Comparison of ENCODE assay signal across 19 mouse cellular contexts in genomic region chr13:57636196-57637015, GRCm38 (mm10).
A peak's percentile ranks its signal among the peaks of the same experiment; 100 is the strongest.
DNase-seq lines count a peak whose midpoint lies in the region; ATAC-seq lines count a peak whose summit lies in the region.
"Had no signal": no experiment of that assay in that cellular context is flagged by ENCODE, and none has a peak within 500 bp of the region (broad histone marks: within the 10 kb centered on the region; RNA-seq: fewer than 3 reads in every experiment).

No protein-coding gene starts in this region.

- ATAC-seq in neural tube, embryonic 13.5 days (ENCODE audit: low read depth), result peak; percentile 69
- ATAC-seq in neural tube, embryonic 14.5 days (ENCODE audit: low read depth), result peak; percentile 60; the same call in 1 of the 2 replicates

- H3K27me3 ChIP-seq in neural tube, embryonic 13.5 days, result no peaks in the 10 kb centered on the region
- H3K27me3 ChIP-seq in neural tube, embryonic 14.5 days (ENCODE audit: control insufficient read depth, insufficient read depth, low read length), result no peaks in the 10 kb centered on the region
- H3K27me3 ChIP-seq: embryonic facial prominence, embryonic 15.5 days; heart, embryonic 15.5 days had no signal

- peak; percentile 64 for DNase-seq in cerebellum, adult 9-10 months
- no peak for DNase-seq in cerebellum, postnatal 4 days (ENCODE audit: low spot score in 2 of 2)
- DNase-seq in heart, adult 11 months, result peak; percentile 61
- DNase-seq in heart, postnatal 25 days (ENCODE audit: low spot score), result no peak
- DNase-seq in neural tube, embryonic 10.5 days (ENCODE audit: extremely low spot score, low spot score), result no peak
- no peak for DNase-seq in ovary, postnatal 14 days (ENCODE audit: low spot score)
- DNase-seq: adrenal gland, postnatal 25 days; gastrocnemius, adult 2 months; heart, adult 2 months; kidney, adult 2 months; kidney, postnatal 25 days; liver; lung, adult 18-20 months; right cerebral cortex, postnatal 4 days; thymus, postnatal 25 days had no signal

- H3K9ac ChIP-seq in neural tube, embryonic 13.5 days, result no peak overlapping the region
- no peak overlapping the region for H3K9ac ChIP-seq in neural tube, embryonic 14.5 days (replicated peaks; ENCODE audit: low read depth, low read length)
- H3K9ac ChIP-seq: embryonic facial prominence, embryonic 15.5 days; heart, embryonic 15.5 days had no signal

- peaks cover 34% of the 10 kb centered on the region for H3K4me1 ChIP-seq in neural tube, embryonic 13.5 days (replicated peaks)
- 0 out of 2 replicates have a peak, but pooled peaks cover 2% of the 10 kb centered on the region for H3K4me1 ChIP-seq in neural tube, embryonic 14.5 days (ENCODE audit: control insufficient read depth, insufficient read depth, low read length)
- H3K4me1 ChIP-seq: embryonic facial prominence, embryonic 15.5 days; heart, embryonic 15.5 days had no signal

- no peaks in the 10 kb centered on the region for H3K36me3 ChIP-seq in neural tube, embryonic 13.5 days
- no peaks in the 10 kb centered on the region for H3K36me3 ChIP-seq in neural tube, embryonic 14.5 days (ENCODE audit: control insufficient read depth, insufficient read depth, low read length)
- H3K36me3 ChIP-seq: embryonic facial prominence, embryonic 15.5 days; heart, embryonic 15.5 days had no signal

- H3K4me2 ChIP-seq in neural tube, embryonic 13.5 days, result no peak overlapping the region
- H3K4me2 ChIP-seq in neural tube, embryonic 14.5 days (ENCODE audit: low read depth, low read length), result no peak overlapping the region
- H3K4me2 ChIP-seq: embryonic facial prominence, embryonic 15.5 days; heart, embryonic 15.5 days had no signal

- intact Hi-C loops in heart, postnatal 25 days (cut with DNase I), result no loop called here

- H3K27ac ChIP-seq in neural tube, embryonic 13.5 days (replicated peaks), result peak overlapping the region; percentile 81
- peak overlapping the region; percentile 49; the same call in 1 of the 2 replicates for H3K27ac ChIP-seq in neural tube, embryonic 14.5 days (ENCODE audit: low read depth, low read length)
- H3K27ac ChIP-seq: embryonic facial prominence, embryonic 15.5 days; gastrocnemius, adult 2 months; heart, adult 2 months; heart, embryonic 15.5 days had no signal

- H3K4me3 ChIP-seq in neural tube, embryonic 13.5 days, result no peak overlapping the region
- H3K4me3 ChIP-seq in neural tube, embryonic 14.5 days (ENCODE audit: low read depth, low read length), result no peak overlapping the region
- H3K4me3 ChIP-seq: embryonic facial prominence, embryonic 15.5 days; gastrocnemius, adult 2 months; heart, adult 2 months; heart, embryonic 15.5 days had no signal

- 55% methylated on average over 10 of the region's 10 CpGs for WGBS in neural tube, embryonic 13.5 days
- WGBS in neural tube, embryonic 14.5 days, result 47% methylated on average over 10 of the region's 10 CpGs

- no peaks in the 10 kb centered on the region for H3K9me3 ChIP-seq in neural tube, embryonic 13.5 days
- no peaks in the 10 kb centered on the region for H3K9me3 ChIP-seq in neural tube, embryonic 14.5 days (ENCODE audit: control insufficient read depth, low read length)
- H3K9me3 ChIP-seq: embryonic facial prominence, embryonic 15.5 days; heart, embryonic 15.5 days had no signal

Comparison
In these comparisons a context has a peak if more than half of its experiments do, and no peak if none do; other contexts are left out.
1. DNase-seq: peak in cerebellum, adult 9-10 months (single experiment) and heart, adult 11 months (single experiment); none in cerebellum, postnatal 4 days (0 of 2), heart, postnatal 25 days (single experiment), neural tube, embryonic 10.5 days (single experiment) and ovary, postnatal 14 days (single experiment).